Mouse (Mus musculus): ENCODE measurements around the gene Ercc6l2.

Gene Ercc6l2

GRCm38 (mm10) chr13:63929917-63930515, 115.0 kb downstream of the Ercc6l2 start:
- DNase-seq (ENCODE audit: low spot score in 2 of 2) = no peak

- no peak for DNase-seq (ENCODE audit: low spot score in 2 of 2)
Observed at GRCm38 (mm10) chr13:63930525-63930924, 115.5 kb downstream of the Ercc6l2 start.

GRCm38 (mm10) chr13:63936369-63936768, 121.3 kb downstream of the Ercc6l2 start:
- no peak for DNase-seq (ENCODE audit: low spot score in 2 of 2)

- no peak for DNase-seq (ENCODE audit: low spot score in 2 of 2)
Observed at GRCm38 (mm10) chr13:63940257-63940656, 125.2 kb downstream of the Ercc6l2 start.

- no peak for DNase-seq (ENCODE audit: low spot score in 2 of 2)
Observed at GRCm38 (mm10) chr13:63941170-63941569, 126.1 kb downstream of the Ercc6l2 start.

GRCm38 (mm10) chr13:63943605-63944004, 128.6 kb downstream of the Ercc6l2 start:
- DNase-seq (ENCODE audit: low spot score in 2 of 2) = no peak

- no peak for DNase-seq (ENCODE audit: low spot score in 2 of 2)
Observed at GRCm38 (mm10) chr13:63944344-63945021, 129.4 kb downstream of the Ercc6l2 start.
